Mouse (Mus musculus) MEL (cell line): ENCODE data around the gene Ubtf.

Experiments used
- EP300 ChIP-seq, 2 experiments: IDR thresholded peaks; 2 replicates each; pipeline ENCODE4 v1.6.1; 2011; ENCODE audit warnings: improper control_type of control experiment in 2 of 2, low read length in 2 of 2, low read depth in 1 of 2, mild to moderate bottlenecking in 1 of 2
- USF1 ChIP-seq: IDR thresholded peaks from 2 replicates; pipeline ENCODE4 v1.6.1; 2014; ENCODE audit warnings: low read depth, mild to moderate bottlenecking, inconsistent platforms, low read length, improper control_type of control experiment, moderate library complexity

DNA sequence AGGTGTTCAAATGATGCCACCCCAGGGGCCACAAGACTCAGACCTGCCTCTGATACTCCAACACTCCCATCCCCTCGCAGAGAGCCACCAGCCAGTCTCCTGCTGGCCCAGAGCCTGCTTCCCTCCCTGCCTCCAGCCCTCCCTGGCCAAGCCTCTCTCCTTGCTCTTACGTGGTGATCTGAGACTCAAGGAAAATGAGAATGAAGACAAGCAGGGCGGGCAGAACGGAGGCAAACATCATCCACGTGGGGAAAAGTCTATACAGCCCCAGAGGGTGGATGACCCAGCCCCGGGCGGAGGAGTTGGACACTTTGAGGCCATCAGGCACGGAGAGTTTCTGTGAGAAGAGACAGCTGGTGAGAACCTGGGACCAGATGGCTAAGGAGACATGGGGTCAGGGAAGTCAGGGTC is 33.5 kb upstream of the Ubtf start:
- TF ChIP-seq USF1 (no peak), EP300 (IDR thresholded peaks at IDR 0.05; ENCODE audit: low read depth in 1 of 2, low read length in 2 of 2) (no peak)
